ENCODE assay signal across 12 mouse cellular contexts in the genomic region with DNA sequence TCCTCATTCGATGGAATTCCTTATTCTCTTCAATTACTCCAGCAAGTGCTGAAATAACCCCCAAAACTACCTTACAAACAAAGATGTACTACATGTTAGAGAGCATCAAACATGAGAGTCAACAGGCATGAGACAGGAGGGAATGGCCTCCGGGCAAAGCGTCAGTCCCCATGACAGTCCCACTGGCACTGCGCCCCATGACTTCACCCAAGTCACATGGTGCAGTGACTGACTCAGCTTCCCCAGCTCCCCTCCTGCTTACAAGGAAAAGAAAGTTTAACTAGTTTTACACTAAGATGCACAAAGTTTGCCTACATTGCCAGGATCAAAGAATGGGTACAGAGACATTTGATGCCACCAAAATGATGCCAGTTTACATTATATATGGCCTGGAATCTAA.
DNase-seq lines count a peak whose midpoint lies in the region.
"Had no signal": no experiment of that assay in that cellular context is flagged by ENCODE, and none has a peak within 500 bp of the region (broad histone marks: within the 10 kb centered on the region; RNA-seq: fewer than 3 reads in every experiment).

No protein-coding gene starts in this region.

- peak overlapping the region; percentile 25 for H3K27ac ChIP-seq in macrophage
- H3K27ac ChIP-seq in hindbrain, embryonic 10.5 days = no peak overlapping the region
- H3K27ac ChIP-seq: embryonic facial prominence, embryonic 10.5 days; midbrain, embryonic 12.5 days had no signal

- WGBS in macrophage (ENCODE audit: missing documents) = 75% methylated on average over 4 of the region's 4 CpGs
- WGBS in hindbrain, embryonic 10.5 days = 96% methylated on average over 4 of the region's 4 CpGs

- no peaks in the 10 kb centered on the region for H3K36me3 ChIP-seq in macrophage (ENCODE audit: inconsistent target)
- H3K36me3 ChIP-seq in hindbrain, embryonic 10.5 days = no peaks in the 10 kb centered on the region
- H3K36me3 ChIP-seq: embryonic facial prominence, embryonic 10.5 days; midbrain, embryonic 12.5 days had no signal

- DNase-seq in cerebellum, postnatal 10 days = peak; percentile 43 to 50
- DNase-seq in cerebellum, adult 8-10 months = no peak
- DNase-seq in adrenal gland, adult 2 months = peak; percentile 83
- peak; percentile 43 for DNase-seq in gastrocnemius, postnatal 10 days
- no peak for DNase-seq in kidney, postnatal 25 days
- DNase-seq in thymus, postnatal 10 days (ENCODE audit: low spot score in 2 of 2) = no peak
- no peak for DNase-seq in hindbrain, embryonic 10.5 days (ENCODE audit: low spot score)
- DNase-seq: B cell, adult 2 months; thymus, postnatal 14 days had no signal

- no peaks in the 10 kb centered on the region for H3K9me3 ChIP-seq in hindbrain, embryonic 10.5 days
- H3K9me3 ChIP-seq: embryonic facial prominence, embryonic 10.5 days; midbrain, embryonic 12.5 days had no signal

- H3K4me3 ChIP-seq in macrophage (ENCODE audit: inconsistent target) = no peak overlapping the region
- no peak overlapping the region for H3K4me3 ChIP-seq in hindbrain, embryonic 10.5 days
- H3K4me3 ChIP-seq: embryonic facial prominence, embryonic 10.5 days; midbrain, embryonic 12.5 days had no signal

- H3K27me3 ChIP-seq in hindbrain, embryonic 10.5 days (ENCODE audit: insufficient read depth, poor library complexity, severe bottlenecking) = no peaks in the 10 kb centered on the region
- H3K27me3 ChIP-seq: midbrain, embryonic 12.5 days had no signal

- H3K4me1 ChIP-seq in hindbrain, embryonic 10.5 days (replicated peaks) = peaks cover 7% of the 10 kb centered on the region; the same call in 1 of the 2 replicates

- peaks cover 100% of the 10 kb centered on the region for H3K79me2 ChIP-seq in macrophage (ENCODE audit: inconsistent target)

Comparison
In these comparisons a context has a peak if more than half of its experiments do, and no peak if none do; other contexts are left out.
1. DNase-seq: peak in cerebellum, postnatal 10 days (2 of 2), adrenal gland, adult 2 months (single experiment) and gastrocnemius, postnatal 10 days (single experiment); none in cerebellum, adult 8-10 months (single experiment), kidney, postnatal 25 days (0 of 2), thymus, postnatal 10 days (0 of 2) and hindbrain, embryonic 10.5 days (single experiment).